8 mouse cellular contexts compared by ENCODE assay signal in genomic region chr19:8757471-8757998, GRCm38 (mm10). TPM values are rescaled to one million over a fixed set of nuclear protein-coding genes. Genes with fewer than 3 reads are reported as not detected.
A peak's percentile ranks its signal among the peaks of the same experiment; 100 is the strongest.
DNase-seq lines count a peak whose midpoint lies in the region; ATAC-seq and TF ChIP-seq lines count a peak whose summit lies in the region.

No protein-coding gene starts in this region.

- no peak for DNase-seq in kidney, postnatal 0 days (ENCODE audit: low spot score)
- DNase-seq in kidney, postnatal 36 days, result no peak
- DNase-seq in NIH3T3 (ENCODE audit: low read depth), result peak; percentile 17
- no peak for DNase-seq in hindbrain, embryonic 11.5 days (ENCODE audit: low spot score)
- DNase-seq in left cerebral cortex, postnatal 25 days (ENCODE audit: low spot score in 2 of 2), result no peak
- DNase-seq in gastrocnemius, adult 18-20 months (ENCODE audit: low spot score), result no peak
- DNase-seq in urinary bladder, adult 2 months (ENCODE audit: low spot score), result no peak

- no peaks in the 10 kb centered on the region for H3K27me3 ChIP-seq in kidney, postnatal 0 days (ENCODE audit: insufficient read depth, low read length)
- H3K27me3 ChIP-seq in hindbrain, embryonic 11.5 days (ENCODE audit: control insufficient read depth, insufficient read depth, low read length), result no peaks in the 10 kb centered on the region
- no peaks in the 10 kb centered on the region for H3K27me3 ChIP-seq in midbrain, embryonic 13.5 days

- peak overlapping the region; percentile 58 for H3K4me2 ChIP-seq in kidney, postnatal 0 days (ENCODE audit: low read length)
- peak overlapping the region; percentile 63 for H3K4me2 ChIP-seq in hindbrain, embryonic 11.5 days (replicated peaks; ENCODE audit: low read depth, low read length)
- H3K4me2 ChIP-seq in midbrain, embryonic 13.5 days (replicated peaks), result peak overlapping the region; percentile 75

- no peaks in the 10 kb centered on the region for H3K9me3 ChIP-seq in kidney, postnatal 0 days (replicated peaks; ENCODE audit: low read length)
- H3K9me3 ChIP-seq in hindbrain, embryonic 11.5 days (ENCODE audit: control insufficient read depth, low read length), result no peaks in the 10 kb centered on the region
- no peaks in the 10 kb centered on the region for H3K9me3 ChIP-seq in midbrain, embryonic 13.5 days

- peak overlapping the region; percentile 98 for H3K4me3 ChIP-seq in kidney, postnatal 0 days (replicated peaks; ENCODE audit: low read depth, low read length)
- H3K4me3 ChIP-seq in hindbrain, embryonic 11.5 days (ENCODE audit: low read depth, low read length), result peak overlapping the region; percentile 84
- peak overlapping the region; percentile 80 for H3K4me3 ChIP-seq in midbrain, embryonic 13.5 days (replicated peaks)

- peaks cover 5% of the 10 kb centered on the region for H3K4me1 ChIP-seq in kidney, postnatal 0 days (replicated peaks; ENCODE audit: insufficient read depth, low read length)
- peaks cover 4% of the 10 kb centered on the region for H3K4me1 ChIP-seq in hindbrain, embryonic 11.5 days (replicated peaks; ENCODE audit: control insufficient read depth, insufficient read depth, low read length)
- H3K4me1 ChIP-seq in midbrain, embryonic 13.5 days (replicated peaks), result peaks cover 24% of the 10 kb centered on the region

- TF ChIP-seq CTCF in kidney, postnatal 0 days (IDR thresholded peaks at IDR 0.05; ENCODE audit: low read depth), result no peak

- peaks cover 11% of the 10 kb centered on the region; the same call in 1 of the 2 replicates for H3K36me3 ChIP-seq in kidney, postnatal 0 days (ENCODE audit: insufficient read depth, low read length)
- peaks cover 6% of the 10 kb centered on the region for H3K36me3 ChIP-seq in hindbrain, embryonic 11.5 days (ENCODE audit: control insufficient read depth, insufficient read depth, low read length)
- peaks cover 31% of the 10 kb centered on the region for H3K36me3 ChIP-seq in midbrain, embryonic 13.5 days

- 2% methylated on average over 14 of the region's 14 CpGs for WGBS in kidney, postnatal 0 days
- 8% methylated on average over 14 of the region's 14 CpGs for WGBS in hindbrain, embryonic 11.5 days
- WGBS in midbrain, embryonic 13.5 days, result 7% methylated on average over 14 of the region's 14 CpGs

- peak overlapping the region; percentile 98 for H3K9ac ChIP-seq in kidney, postnatal 0 days (ENCODE audit: low read depth, low read length)
- peak overlapping the region; percentile 87 for H3K9ac ChIP-seq in hindbrain, embryonic 11.5 days (ENCODE audit: low read depth, low read length)
- peak overlapping the region; percentile 90 for H3K9ac ChIP-seq in midbrain, embryonic 13.5 days (replicated peaks)

- no peak; the same call in 1 of the 2 replicates for ATAC-seq in kidney, postnatal 0 days (replicated peaks; ENCODE audit: low FRiP score, low read depth)
- ATAC-seq in hindbrain, embryonic 11.5 days (ENCODE audit: low FRiP score), result peak; percentile 6; the same call in 1 of the 2 replicates
- ATAC-seq in midbrain, embryonic 13.5 days, result no peak

- intact Hi-C loops in left cerebral cortex, postnatal 25 days (cut with DNase I), result loop anchor here (5.0 kb wide), 2 partner anchors 60 to 80 kb away; partner anchors contain the start of genes Bscl2, Gng3 and Ttc9c

- peak overlapping the region; percentile 91 for H3K27ac ChIP-seq in kidney, postnatal 0 days
- peak overlapping the region; percentile 72; the same call in 1 of the 2 replicates for H3K27ac ChIP-seq in hindbrain, embryonic 11.5 days (ENCODE audit: low read depth, low read length)
- peak overlapping the region; percentile 87 for H3K27ac ChIP-seq in midbrain, embryonic 13.5 days

RNA-seq across cellular contexts. Expression of gene Nxf1, which starts 0.7 kb away (rescaled TPM):
- polyA plus RNA-seq in kidney, postnatal 0 days (2015; fragmentation: Nextera tagmentation; extraction: Ambion mirVana), result 114 and 123 TPM in 2 replicates
- polyA plus RNA-seq in hindbrain, embryonic 11.5 days (2014; fragmentation: Nextera tagmentation; extraction: Ambion mirVana), result 213 and 224 TPM in 2 replicates
- 195 and 206 TPM in 2 replicates for polyA plus RNA-seq in midbrain, embryonic 13.5 days (2015; fragmentation: Nextera tagmentation; extraction: Ambion mirVana)
- 10 to 100 TPM; 87.4 to 92.0 TPM for total RNA-seq in left cerebral cortex, postnatal 25 days (2021)
- total RNA-seq in gastrocnemius, adult 18-20 months (2021), result 10 to 100 TPM; 27.5 to 31.3 TPM
- 196 and 275 TPM in 2 replicates for polyA plus RNA-seq in urinary bladder, adult 2 months (2012; rRNA removed)

RNA-seq across cellular contexts. Expression of gene Tmem223, which starts 13.3 kb away (rescaled TPM):
- polyA plus RNA-seq in kidney, postnatal 0 days (2015; fragmentation: Nextera tagmentation; extraction: Ambion mirVana), result 248 and 286 TPM in 2 replicates
- polyA plus RNA-seq in hindbrain, embryonic 11.5 days (2014; fragmentation: Nextera tagmentation; extraction: Ambion mirVana), result 192 and 194 TPM in 2 replicates
- 264 and 280 TPM in 2 replicates for polyA plus RNA-seq in midbrain, embryonic 13.5 days (2015; fragmentation: Nextera tagmentation; extraction: Ambion mirVana)
- 10 to 100 TPM; 73.0 to 75.0 TPM for total RNA-seq in left cerebral cortex, postnatal 25 days (2021)
- 10 to 100 TPM; 91.0 to 99.3 TPM for total RNA-seq in gastrocnemius, adult 18-20 months (2021)
- 97.8 and 112 TPM in 2 replicates for polyA plus RNA-seq in urinary bladder, adult 2 months (2012; rRNA removed)

RNA-seq across cellular contexts. Expression of gene Stx5a, which starts 16.3 kb away (rescaled TPM):
- polyA plus RNA-seq in kidney, postnatal 0 days (2015; fragmentation: Nextera tagmentation; extraction: Ambion mirVana), result 105 and 115 TPM in 2 replicates
- 100 and 111 TPM in 2 replicates for polyA plus RNA-seq in hindbrain, embryonic 11.5 days (2014; fragmentation: Nextera tagmentation; extraction: Ambion mirVana)
- polyA plus RNA-seq in midbrain, embryonic 13.5 days (2015; fragmentation: Nextera tagmentation; extraction: Ambion mirVana), result 121 and 127 TPM in 2 replicates
- total RNA-seq in left cerebral cortex, postnatal 25 days (2021), result 10 to 100 TPM; 61.5 to 70.1 TPM
- 10 to 100 TPM; 16.0 to 16.6 TPM for total RNA-seq in gastrocnemius, adult 18-20 months (2021)
- polyA plus RNA-seq in urinary bladder, adult 2 months (2012; rRNA removed), result 96.5 and 99.1 TPM in 2 replicates

RNA-seq across cellular contexts. Expression of gene Tmem179b, which starts 16.7 kb away (rescaled TPM):
- 103 and 113 TPM in 2 replicates for polyA plus RNA-seq in kidney, postnatal 0 days (2015; fragmentation: Nextera tagmentation; extraction: Ambion mirVana)
- 46.4 and 50.8 TPM in 2 replicates for polyA plus RNA-seq in hindbrain, embryonic 11.5 days (2014; fragmentation: Nextera tagmentation; extraction: Ambion mirVana)
- 35.8 and 38.1 TPM in 2 replicates for polyA plus RNA-seq in midbrain, embryonic 13.5 days (2015; fragmentation: Nextera tagmentation; extraction: Ambion mirVana)
- total RNA-seq in left cerebral cortex, postnatal 25 days (2021), result 10 to 100 TPM; 10.6 to 10.9 TPM
- 1 to 10 TPM; 7.3 to 8.6 TPM for total RNA-seq in gastrocnemius, adult 18-20 months (2021)
- 56.9 and 88.4 TPM in 2 replicates for polyA plus RNA-seq in urinary bladder, adult 2 months (2012; rRNA removed)

RNA-seq across cellular contexts. Expression of gene 1700092M07Rik, which starts 17.0 kb away (rescaled TPM):
- 0.75 and 1.1 TPM in 2 replicates for polyA plus RNA-seq in kidney, postnatal 0 days (2015; fragmentation: Nextera tagmentation; extraction: Ambion mirVana)
- polyA plus RNA-seq in hindbrain, embryonic 11.5 days (2014; fragmentation: Nextera tagmentation; extraction: Ambion mirVana), result 1.6 and 2.6 TPM in 2 replicates
- 2.2 and 2.5 TPM in 2 replicates for polyA plus RNA-seq in midbrain, embryonic 13.5 days (2015; fragmentation: Nextera tagmentation; extraction: Ambion mirVana)
- total RNA-seq in left cerebral cortex, postnatal 25 days (2021), result 1 to 10 TPM; 1.1 to 1.5 TPM
- total RNA-seq in gastrocnemius, adult 18-20 months (2021), result 1 to 10 TPM in 1 of 2 experiments, not detected in 1; 1.0 TPM
- 0.19 and 0.28 TPM in 2 replicates for polyA plus RNA-seq in urinary bladder, adult 2 months (2012; rRNA removed)
